Mouse (Mus musculus) forebrain, embryonic 14.5 days (tissue): ENCODE results near the gene Nyx. TPM values are rescaled to one million over a fixed set of nuclear protein-coding genes. Genes with fewer than 3 reads are reported as not detected.
A peak's percentile ranks its signal among the peaks of the same experiment; 100 is the strongest.

Experiments
- ATAC-seq: fragments of 200-750 bp; cut with Nextera tagmentation; 2 replicates; pipeline ENCODE4 v1.8.0; 2017; ENCODE audit warnings: mild to moderate bottlenecking, moderate library complexity
- DNase-seq: peaks from one replicate; pipeline ENCODE4 v3.0.0-alpha.2; 2015; ENCODE audit warnings: low spot score
- H3K27ac ChIP-seq: fragments of 300-500 bp; sonication (generic); 2 replicates; pipeline ENCODE4 v1.5.1; 2014; ENCODE audit warnings: low read depth, mild to moderate bottlenecking, control low read depth, low read length, moderate library complexity
- H3K27me3 ChIP-seq: fragments of 300-500 bp; sonication (generic); replicated peaks from 2 replicates; pipeline ENCODE4 v1.6.1; 2014; ENCODE audit warnings: low read length, control low read depth, mixed read lengths; ENCODE audit not compliant: control insufficient read depth, insufficient read depth
- H3K36me3 ChIP-seq: fragments of 300-500 bp; sonication (generic); 2 replicates; pipeline ENCODE4 v1.6.1; 2014; ENCODE audit warnings: low read length, control low read depth; ENCODE audit not compliant: control insufficient read depth, insufficient read depth
- H3K4me1 ChIP-seq: fragments of 300-500 bp; sonication (generic); 2 replicates; pipeline ENCODE4 v1.6.1; 2014; ENCODE audit warnings: antibody characterized with exemption, low read length, control low read depth; ENCODE audit not compliant: control insufficient read depth, insufficient read depth
- H3K4me2 ChIP-seq: fragments of 300-500 bp; sonication (generic); 2 replicates; pipeline ENCODE4 v1.6.1; 2014; ENCODE audit warnings: mild to moderate bottlenecking, control low read depth, low read length
- H3K4me3 ChIP-seq: fragments of 300-500 bp; sonication (generic); 2 replicates; pipeline ENCODE4 v1.5.1; 2014; ENCODE audit warnings: low read depth, low read length, control low read depth
- H3K9ac ChIP-seq: fragments of 300-500 bp; sonication (generic); 2 replicates; pipeline ENCODE4 v1.6.1; 2014; ENCODE audit warnings: mild to moderate bottlenecking, low read length, control low read depth, moderate library complexity
- H3K9me3 ChIP-seq: fragments of 300-500 bp; sonication (generic); replicated peaks from 2 replicates; pipeline ENCODE4 v1.6.1; 2016; ENCODE audit warnings: low read length, control low read depth, mixed read lengths; ENCODE audit not compliant: control insufficient read depth
- WGBS: fragments of 180-500 bp; shearing (Covaris S2); extraction: QIAGEN DNeasy Blood & Tissue Kit; methylation state at CpG from one replicate; pipeline ENCODE4 v1.1.7; 2014; 5-methylcytosine and 5-hydroxymethylcytosine counted together
- polyA plus RNA-seq: library from polyadenylated mRNA; unstranded; fragments of >200 nt; fragmentation: Nextera tagmentation; extraction: Ambion mirVana; gene quantifications from 2 replicates; pipeline ENCODE4 v1.2.1, GENCODE M21; 2014

The Nyx gene
- polyA plus RNA-seq, 1 experiment from 2014 or later = 0.08 TPM

DNA sequence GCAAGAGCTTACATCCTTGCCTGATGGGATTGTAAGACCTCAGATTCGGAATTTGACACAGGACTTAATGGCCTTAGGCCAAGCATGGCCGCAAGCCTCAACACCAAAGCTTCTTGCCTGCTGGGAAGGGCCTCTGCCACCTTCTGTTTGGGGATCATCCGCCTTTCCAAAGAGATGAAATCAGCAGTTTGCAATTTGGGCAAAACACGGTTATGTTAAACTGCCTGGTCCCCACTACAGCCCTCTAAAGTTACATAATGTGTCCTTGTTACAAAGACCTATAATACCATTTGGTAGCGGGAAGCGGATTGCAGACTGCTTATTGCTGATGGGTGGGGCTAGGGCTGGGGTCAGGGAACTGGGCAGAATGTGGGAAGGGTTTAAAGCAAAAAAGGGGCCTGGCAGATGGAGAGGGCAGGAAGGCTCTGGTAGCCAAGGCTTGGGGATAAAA, 1.2 kb downstream of the Nyx start:
- no peaks in the 10 kb centered on the region for H3K36me3 ChIP-seq
- no peak for DNase-seq

DNA sequence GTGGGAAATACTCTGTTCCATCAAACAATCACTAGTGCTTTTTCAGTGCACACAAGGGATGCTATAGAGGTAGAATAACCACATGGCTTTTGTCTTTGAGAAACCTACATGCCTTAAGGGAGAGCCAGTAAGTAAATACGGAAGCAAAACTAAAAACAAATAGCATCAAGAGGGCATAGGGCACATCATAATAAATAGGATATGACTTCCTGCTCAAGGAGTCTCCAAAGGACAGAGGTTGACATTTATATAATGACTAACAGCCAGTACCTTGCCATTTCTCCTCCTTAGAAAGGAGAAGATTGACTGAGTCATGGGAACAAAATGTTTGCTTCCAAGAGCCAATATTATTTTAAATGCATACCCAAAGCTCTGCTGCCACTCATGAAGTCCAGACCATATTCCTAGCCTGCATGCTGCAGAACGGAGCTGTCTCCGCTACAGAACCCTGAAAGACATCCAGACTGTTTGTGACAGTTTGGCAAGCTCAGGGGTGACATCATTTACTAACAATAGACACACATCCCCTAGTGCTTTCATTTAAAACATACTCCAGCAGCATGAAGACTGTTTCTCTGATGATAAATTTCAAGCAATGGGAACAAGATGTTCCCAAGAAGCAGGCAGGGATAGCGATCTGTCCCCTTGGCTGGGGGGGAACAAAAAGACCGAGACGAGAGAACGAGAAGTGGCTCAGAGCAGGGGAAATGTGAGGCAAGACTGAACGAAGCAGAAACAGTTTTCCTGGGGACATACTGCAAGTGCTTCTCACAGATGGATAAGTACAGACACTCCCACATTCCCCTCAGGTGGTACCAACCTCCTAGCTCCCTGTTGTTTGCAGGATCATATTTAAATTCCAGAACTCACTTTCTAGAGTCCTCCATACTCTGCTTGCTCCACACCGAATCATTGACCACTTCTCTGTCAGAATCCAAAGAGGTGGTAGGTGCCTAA, 3.5 kb downstream of the Nyx start:
- H3K9ac ChIP-seq = no peak overlapping the region
- no peak overlapping the region for H3K4me2 ChIP-seq
- H3K36me3 ChIP-seq = no peaks in the 10 kb centered on the region
- no peak overlapping the region for H3K4me3 ChIP-seq
- no peaks in the 10 kb centered on the region for H3K4me1 ChIP-seq
- 63% methylated on average over 9 of the region's 9 CpGs for WGBS
- no peaks in the 10 kb centered on the region for H3K9me3 ChIP-seq
- DNase-seq = peak; percentile 35
- H3K27ac ChIP-seq = no peak overlapping the region
- no peak for ATAC-seq
- H3K27me3 ChIP-seq = no peaks in the 10 kb centered on the region

More for the DNA sequence above, 1.2 kb downstream of the Nyx start:
- H3K27me3 ChIP-seq = no peaks in the 10 kb centered on the region
- no peaks in the 10 kb centered on the region for H3K4me1 ChIP-seq
- no peak overlapping the region for H3K9ac ChIP-seq
- H3K4me3 ChIP-seq = no peak overlapping the region
- H3K27ac ChIP-seq = no peak overlapping the region
- H3K9me3 ChIP-seq = no peaks in the 10 kb centered on the region
- H3K4me2 ChIP-seq = no peak overlapping the region
- WGBS = 77% methylated on average over 6 of the region's 6 CpGs
- no peak for ATAC-seq

DNA sequence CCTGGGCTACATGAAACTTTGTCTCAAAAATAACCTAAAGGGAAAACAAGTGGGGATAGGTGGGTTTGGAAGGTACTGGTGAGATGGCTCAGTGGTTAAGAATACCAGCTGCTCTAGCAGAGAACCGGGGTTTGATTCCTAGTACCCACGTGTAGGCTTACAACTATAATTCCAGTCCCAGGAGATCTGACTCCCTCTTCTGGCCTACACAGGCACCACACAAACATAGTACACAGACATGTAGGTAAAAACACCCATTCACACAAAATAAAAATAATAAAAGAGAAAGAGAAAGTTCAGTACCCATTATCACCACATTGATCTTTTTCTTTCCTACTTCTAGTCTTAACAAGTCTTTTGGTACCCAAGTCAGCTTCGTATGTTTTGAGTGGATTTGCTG, 6.0 kb downstream of the Nyx start:
- no peaks in the 10 kb centered on the region for H3K36me3 ChIP-seq
- DNase-seq = no peak
- H3K9ac ChIP-seq = no peak overlapping the region
- no peak overlapping the region for H3K4me2 ChIP-seq
- H3K4me1 ChIP-seq = no peaks in the 10 kb centered on the region
- 64% methylated on average over 3 of the region's 3 CpGs for WGBS
- H3K9me3 ChIP-seq = no peaks in the 10 kb centered on the region
- no peaks in the 10 kb centered on the region for H3K27me3 ChIP-seq
- ATAC-seq = no peak
- no peak overlapping the region for H3K27ac ChIP-seq
- H3K4me3 ChIP-seq = no peak overlapping the region

DNA sequence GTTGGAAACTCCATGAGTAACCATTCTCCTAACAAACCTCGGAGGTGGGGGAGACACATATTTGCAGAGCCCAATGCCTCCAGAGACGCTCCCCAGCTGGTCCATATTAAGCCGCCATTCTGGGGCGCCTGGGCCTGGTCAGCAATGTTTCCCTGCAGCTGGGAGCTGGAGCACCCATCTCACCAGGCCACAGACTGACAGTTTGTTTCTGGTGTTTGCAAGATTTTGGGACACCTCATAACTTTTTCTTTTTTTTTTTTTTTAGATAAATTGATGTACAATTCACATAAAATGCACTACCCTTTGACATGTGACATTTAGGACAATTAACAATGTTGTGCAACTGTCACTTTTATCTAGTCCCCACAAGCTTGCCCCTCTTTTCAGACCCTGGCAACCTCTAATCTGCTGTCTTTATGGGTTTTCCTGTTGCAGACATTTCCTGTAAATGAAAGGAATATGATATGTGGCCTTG, 6.9 kb downstream of the Nyx start:
- ATAC-seq = no peak

DNA sequence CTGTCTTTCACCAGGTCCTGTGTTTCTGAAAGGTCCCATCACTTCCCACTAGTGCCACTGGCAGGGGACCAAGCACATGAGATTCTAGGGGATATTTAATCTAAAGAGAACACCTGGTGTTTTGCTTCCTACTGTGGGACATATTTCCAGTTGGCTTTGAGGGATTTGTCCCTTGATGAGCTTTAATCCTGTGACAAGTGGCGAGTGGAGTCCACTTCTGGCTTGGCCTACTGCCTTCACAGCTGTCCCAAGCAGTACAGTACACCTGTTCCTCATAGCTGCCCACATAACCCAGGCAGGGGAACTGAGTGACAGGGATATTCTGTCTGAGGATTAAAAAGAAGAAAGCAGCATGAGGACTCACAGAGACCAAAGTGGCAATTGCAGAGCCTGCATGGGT, 9.5 kb downstream of the Nyx start:
- WGBS = 58% methylated on average over 1 of the region's 1 CpGs
- H3K4me2 ChIP-seq = no peak overlapping the region
- ATAC-seq (no peak), DNase-seq (no peak)
- H3K27me3 ChIP-seq = no peaks in the 10 kb centered on the region
- H3K9me3 ChIP-seq = no peaks in the 10 kb centered on the region
- H3K36me3 ChIP-seq = no peaks in the 10 kb centered on the region
- H3K4me1 ChIP-seq = no peaks in the 10 kb centered on the region
- H3K4me3 ChIP-seq = no peak overlapping the region
- H3K9ac ChIP-seq = no peak overlapping the region
- no peak overlapping the region for H3K27ac ChIP-seq

More for the DNA sequence above, 6.9 kb downstream of the Nyx start:
- Histone ChIP-seq H3K9me3 (no peaks in the 10 kb centered on the region), H3K4me1 (no peaks in the 10 kb centered on the region), H3K36me3 (no peaks in the 10 kb centered on the region), H3K27ac (no peak overlapping the region), H3K4me2 (no peak overlapping the region), H3K27me3 (no peaks in the 10 kb centered on the region), H3K4me3 (no peak overlapping the region), H3K9ac (no peak overlapping the region)
- no peak for DNase-seq
- 90% methylated on average over 4 of the region's 4 CpGs for WGBS

DNA sequence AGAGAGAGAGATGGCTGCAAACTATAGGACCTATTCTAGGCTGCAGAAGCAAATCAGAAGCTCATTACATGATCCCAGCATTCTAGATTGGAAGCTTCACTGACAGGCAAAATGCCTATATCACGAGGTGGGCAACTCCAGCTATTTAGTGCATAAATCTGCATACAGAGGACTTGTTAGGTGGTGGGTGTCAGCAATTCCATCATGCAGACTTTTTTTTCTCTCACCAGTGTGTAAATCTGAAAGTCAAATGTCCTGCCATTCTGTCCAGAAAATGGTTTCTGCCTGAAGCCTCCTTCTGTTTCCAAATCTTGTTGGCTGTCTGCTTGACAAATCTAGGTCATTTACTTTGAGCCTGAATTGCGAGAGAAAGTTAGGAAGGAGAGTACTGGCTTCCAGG, 11.7 kb downstream of the Nyx start:
- Histone ChIP-seq H3K27ac (no peak overlapping the region), H3K27me3 (no peaks in the 10 kb centered on the region), H3K4me1 (no peaks in the 10 kb centered on the region), H3K36me3 (no peaks in the 10 kb centered on the region), H3K9ac (no peak overlapping the region), H3K4me3 (no peak overlapping the region), H3K4me2 (no peak overlapping the region), H3K9me3 (no peaks in the 10 kb centered on the region)
- WGBS = 52% methylated on average over 2 of the region's 2 CpGs
- DNase-seq (no peak), ATAC-seq (no peak)

DNA sequence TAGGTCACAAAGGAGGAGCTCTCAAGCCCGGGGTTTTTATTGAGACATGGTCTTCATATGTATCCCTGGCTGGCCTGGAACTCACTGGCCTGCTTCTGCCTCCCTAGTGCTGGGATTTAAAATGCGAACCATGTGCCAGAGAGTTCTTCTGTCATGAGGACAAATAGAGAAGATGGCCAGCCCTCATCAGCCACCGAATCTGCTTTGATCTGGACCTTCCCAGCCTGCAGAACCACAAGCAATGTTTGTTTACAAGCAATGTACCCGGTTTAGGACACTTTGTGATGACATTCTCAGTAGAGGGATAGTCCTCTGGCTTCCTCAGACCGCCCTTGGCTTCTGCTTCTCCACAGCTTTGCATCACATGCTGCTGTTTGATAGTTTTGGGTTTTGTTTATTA, 12.4 kb downstream of the Nyx start:
- Histone ChIP-seq H3K9ac (no peak overlapping the region), H3K4me1 (no peaks in the 10 kb centered on the region), H3K4me2 (no peak overlapping the region), H3K27ac (no peak overlapping the region), H3K9me3 (no peaks in the 10 kb centered on the region), H3K27me3 (no peaks in the 10 kb centered on the region), H3K4me3 (no peak overlapping the region), H3K36me3 (no peaks in the 10 kb centered on the region)
- no peak for ATAC-seq
- DNase-seq = no peak
- 70% methylated on average over 5 of the region's 5 CpGs for WGBS

DNA sequence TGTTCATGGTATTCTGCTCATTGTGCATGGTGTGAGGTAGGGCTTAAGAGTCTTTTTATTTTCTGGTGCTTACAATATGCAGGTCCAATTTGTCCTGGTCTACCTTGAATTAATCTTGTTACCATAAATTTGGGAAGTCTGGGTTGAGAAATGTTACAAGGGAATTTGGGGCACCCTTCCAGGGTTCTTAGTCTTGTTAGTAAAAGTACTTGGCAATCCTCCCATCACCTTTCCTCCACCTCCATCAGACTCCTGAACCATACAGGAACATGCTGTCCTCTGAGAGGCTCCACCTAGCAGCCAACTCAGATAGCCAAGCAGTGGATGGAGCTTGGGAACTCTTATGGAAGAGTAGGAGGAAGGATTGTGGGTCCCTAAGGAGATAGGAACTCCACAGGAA, 13.7 kb downstream of the Nyx start:
- Histone ChIP-seq H3K9me3 (no peaks in the 10 kb centered on the region), H3K4me2 (no peak overlapping the region), H3K27ac (no peak overlapping the region), H3K4me3 (no peak overlapping the region), H3K4me1 (no peaks in the 10 kb centered on the region), H3K36me3 (no peaks in the 10 kb centered on the region), H3K27me3 (no peaks in the 10 kb centered on the region), H3K9ac (no peak overlapping the region)
- DNase-seq (no peak), ATAC-seq (no peak)

DNA sequence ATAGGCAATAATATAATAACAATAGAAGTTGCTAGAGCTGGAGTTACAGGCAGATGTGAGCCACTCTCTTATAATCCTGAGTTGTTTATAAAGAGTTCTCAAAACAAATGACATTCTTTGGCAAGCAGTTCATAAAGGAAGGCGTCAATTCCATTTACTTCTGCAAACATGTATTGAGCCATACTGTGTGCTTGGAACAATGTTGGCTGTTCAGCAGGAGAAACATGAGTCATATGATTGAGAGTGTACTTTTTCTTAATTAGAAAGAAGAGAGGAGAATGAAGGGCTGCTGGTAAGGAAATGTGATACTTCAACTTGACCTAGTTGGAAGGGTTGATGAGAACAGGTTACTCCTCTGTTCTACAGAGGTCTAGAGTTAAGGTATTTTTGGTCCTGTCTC, 16.7 kb downstream of the Nyx start:
- H3K9me3 ChIP-seq = no peaks in the 10 kb centered on the region
- H3K27ac ChIP-seq = no peak overlapping the region
- 70% methylated on average over 1 of the region's 1 CpGs for WGBS
- no peaks in the 10 kb centered on the region for H3K36me3 ChIP-seq
- H3K27me3 ChIP-seq = no peaks in the 10 kb centered on the region
- H3K4me3 ChIP-seq = no peak overlapping the region
- no peaks in the 10 kb centered on the region for H3K4me1 ChIP-seq
- H3K4me2 ChIP-seq = no peak overlapping the region
- no peak overlapping the region for H3K9ac ChIP-seq
- DNase-seq (no peak), ATAC-seq (no peak)
